Mouse (Mus musculus): ENCODE measurements around the gene Arf5. TPM values are rescaled to one million over a fixed set of nuclear protein-coding genes. Genes with fewer than 3 reads are reported as not detected.

Arf5 gene
- 100 to 1,000 TPM; 233 to 249 (median 241) TPM for total RNA-seq (2022)

DNA sequence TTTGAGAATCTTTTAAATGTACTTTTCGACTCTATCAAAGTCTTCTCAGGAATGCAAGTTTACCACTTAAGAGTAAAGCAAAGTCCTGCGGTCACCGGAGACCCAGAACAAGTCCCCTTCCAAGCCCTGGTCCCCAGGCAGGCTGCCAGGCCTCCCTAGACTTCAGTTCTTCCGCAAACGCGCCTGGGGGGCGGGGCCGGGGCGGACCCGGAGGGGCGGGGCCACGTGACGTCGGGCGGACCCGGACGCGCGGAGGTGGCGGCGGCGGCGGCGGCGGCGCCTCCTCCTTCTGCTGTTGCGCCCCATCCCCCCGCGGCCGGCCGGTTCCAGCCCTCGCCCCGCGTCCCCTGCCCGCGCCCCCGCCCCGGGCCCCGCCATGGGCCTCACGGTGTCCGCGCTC is at the start of gene Arf5:
TSS of gene Arf5 (plus strand) at position 248 of the 400 bp plus-strand sequence.
- DNase-seq (ENCODE audit: low spot score in 2 of 2), result peak; percentile 74 to 89

DNA sequence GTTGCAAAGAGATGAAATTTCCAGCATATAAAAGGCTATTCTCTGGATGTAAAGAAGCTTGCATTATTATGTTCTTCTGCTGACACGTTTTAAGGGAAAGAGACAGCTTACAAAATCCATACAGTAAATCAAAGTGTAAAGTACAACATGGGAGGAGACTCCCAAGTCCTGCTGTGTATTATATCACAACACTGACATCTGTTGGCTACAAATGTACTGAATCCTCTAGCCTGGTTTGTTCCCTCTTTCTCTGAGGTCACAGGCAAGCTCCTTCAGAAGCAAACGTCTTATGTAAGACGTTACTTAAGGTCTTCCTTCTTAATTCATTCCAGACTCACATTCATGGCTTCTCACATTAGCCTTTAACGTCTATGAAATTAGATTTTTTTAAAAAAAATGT is 41.4 kb upstream of the Arf5 start:
- DNase-seq (ENCODE audit: low spot score in 2 of 2), result no peak

DNA sequence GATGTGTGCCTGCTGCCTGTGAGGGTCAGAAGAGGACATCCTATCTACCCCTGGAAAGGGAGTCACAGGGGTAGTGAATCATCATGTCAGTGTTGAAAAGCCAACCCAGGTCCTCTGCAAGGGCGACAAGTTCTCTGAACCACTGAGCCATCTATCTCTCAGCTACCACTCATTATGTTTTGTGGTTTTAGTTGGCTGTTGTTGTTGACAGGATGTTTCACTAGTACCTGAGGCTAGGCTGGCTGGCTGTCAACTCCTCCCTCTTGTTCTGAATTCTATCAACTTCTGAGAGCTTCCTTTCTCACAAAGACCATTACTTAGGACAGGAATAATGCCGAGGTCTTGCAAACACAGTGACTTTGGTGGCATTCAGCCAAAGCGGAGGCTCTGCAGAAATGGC is 38.2 kb upstream of the Arf5 start:
- no peak for DNase-seq (ENCODE audit: low spot score in 2 of 2)

DNA sequence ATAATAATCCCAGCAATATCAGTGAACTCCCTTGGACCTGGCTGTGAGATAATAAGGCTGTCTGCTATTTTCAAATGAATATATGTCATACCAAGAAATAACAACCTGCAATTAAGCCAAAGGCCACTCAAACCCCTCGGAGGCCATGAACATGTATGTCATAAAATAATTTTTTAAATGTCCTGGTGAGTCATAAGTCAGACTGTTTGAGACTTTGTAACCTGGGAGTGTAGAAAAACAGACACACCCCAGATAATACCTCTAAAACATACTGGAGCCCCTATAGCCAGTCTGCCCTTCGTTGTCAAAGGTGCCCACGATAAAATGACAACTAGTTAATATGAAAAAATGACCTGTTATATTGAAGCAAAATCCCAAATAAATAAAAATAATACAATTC is 34.3 kb upstream of the Arf5 start:
- DNase-seq (ENCODE audit: low spot score in 2 of 2), result no peak

DNA sequence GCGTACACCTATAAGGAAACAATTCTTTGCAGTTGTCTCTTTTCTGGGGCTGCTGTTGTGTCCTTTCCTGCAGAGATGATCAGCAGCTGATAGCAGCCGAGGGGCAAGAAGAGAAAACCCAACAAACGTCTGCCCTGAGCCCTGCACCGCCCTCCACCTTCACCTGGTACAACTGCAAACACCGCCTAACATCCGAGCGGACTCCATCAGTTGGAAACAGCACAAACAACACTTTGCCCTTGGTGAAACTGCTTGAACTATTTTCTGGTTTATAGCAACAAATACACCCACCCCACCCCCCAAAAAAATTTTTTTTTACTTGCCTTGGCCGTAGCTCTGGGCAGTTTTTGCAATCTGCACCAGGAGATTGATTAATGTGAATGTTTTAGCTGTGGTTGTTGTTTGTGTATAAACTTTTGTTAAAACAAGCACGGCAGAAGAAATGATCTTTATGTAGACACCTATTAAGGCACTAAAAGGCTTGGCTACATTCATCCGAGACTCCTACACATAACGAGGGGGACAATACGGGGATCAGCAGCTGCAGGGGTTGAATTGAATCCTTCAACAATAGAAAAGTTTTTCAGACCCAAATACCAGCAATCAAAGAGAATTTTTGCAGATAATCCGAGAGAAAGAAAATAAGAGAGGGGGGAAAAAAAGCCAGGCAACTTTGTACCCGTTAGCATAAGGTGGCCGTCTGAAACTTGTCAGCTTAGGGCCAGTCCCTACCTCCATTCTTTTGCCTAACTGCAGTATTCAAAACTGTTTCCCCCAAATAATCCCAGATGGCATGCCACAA is 27.1 kb upstream of the Arf5 start:
- DNase-seq (ENCODE audit: low spot score in 2 of 2), result no peak

DNA sequence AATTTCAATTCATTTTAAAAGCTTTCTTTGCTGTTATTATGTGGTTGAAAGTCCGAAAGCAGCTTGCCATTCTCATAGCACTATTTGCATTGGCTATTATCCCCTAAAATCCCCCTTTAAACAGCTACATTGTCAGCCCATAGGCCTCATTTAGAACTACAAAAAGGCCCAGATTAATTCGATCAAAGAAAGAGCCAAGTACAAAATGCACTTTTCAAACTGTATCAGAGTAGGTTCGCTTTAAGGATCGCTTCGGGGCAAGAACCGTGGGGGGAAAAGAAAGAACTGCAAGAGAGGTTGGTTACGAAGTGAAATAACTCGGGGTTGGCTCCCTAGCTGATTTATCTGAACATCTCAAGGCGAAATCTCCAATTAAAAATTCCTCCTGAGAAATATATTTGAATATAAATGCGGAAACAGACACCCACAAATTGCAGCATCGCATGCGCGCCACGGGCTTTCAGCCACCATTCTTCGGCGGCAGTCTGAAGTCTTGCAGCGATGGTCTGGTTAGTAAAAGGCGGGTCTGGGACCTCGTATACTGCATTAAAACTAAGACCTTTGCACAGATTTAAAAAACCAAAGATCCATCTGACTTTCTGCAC is 26.4 kb upstream of the Arf5 start:
- DNase-seq (ENCODE audit: low spot score in 2 of 2), result no peak

DNA sequence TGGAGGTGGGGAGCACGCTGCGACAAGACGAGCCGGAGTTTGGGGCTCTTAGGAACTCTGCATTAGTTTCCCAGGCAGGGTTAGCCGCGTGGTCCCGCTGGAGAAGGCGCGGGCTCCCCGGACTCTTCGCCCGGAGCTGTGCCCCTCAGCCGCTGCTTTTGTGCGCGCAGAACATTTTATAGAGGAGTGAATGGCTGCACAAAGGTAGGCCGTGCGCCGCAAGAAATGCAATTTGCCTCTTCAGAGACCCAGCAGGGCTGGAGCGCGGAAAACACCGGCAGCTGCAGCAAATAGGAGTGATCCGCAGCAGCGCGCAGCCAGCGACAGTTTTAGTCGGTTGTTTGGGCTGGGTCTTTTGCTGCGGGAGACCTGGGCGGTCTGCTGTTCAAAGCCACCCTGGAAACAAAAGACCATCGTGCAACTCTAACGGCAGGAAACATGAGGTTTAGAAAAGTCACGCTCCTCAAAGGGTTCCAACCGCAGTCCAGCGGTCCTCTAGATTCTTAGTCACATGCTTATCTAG is 25.6 kb upstream of the Arf5 start, which contains the start of gene Zfp800:
TSS of gene Zfp800 (minus strand) at position 325 of the 523 bp plus-strand sequence.
- no peak for DNase-seq (ENCODE audit: low spot score in 2 of 2)

DNA sequence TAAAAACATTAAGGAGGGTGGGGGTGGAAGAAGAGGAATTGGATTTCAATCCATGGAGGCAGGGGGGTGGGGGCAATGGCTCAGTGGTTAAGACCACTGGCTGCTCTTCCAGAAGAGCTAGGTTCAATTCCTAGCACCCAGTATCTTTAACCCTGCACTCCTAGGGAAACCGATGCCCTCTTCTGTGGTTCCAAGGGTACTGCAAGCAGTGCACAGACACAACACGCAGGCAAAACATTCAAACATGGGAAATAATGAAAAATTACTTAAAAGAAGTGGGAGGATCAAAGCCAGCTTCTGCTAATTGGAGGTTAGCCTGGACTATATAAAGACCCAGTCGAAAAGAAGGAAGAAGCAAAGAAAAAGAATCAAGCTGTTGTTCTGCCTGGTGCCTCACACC is 24.6 kb upstream of the Arf5 start:
- DNase-seq (ENCODE audit: low spot score in 2 of 2), result no peak

DNA sequence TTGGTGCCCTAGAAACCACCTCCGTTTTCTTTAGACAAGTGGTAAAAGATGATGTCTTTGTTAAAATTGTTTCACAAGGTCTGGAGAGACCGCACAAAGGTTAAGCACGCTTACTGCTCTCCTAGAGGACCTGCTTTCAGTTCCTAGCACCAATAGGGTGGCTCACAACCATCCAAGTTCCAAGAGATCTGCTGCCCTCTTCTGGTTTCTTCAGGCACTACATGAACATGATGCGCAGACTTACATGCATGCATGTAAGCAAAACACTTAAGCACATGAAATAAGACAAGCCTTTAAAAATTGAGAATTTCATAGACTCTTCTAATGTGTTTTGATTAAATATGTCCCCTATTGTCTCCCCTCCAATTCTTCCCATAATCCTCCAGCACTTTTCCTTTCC is 23.6 kb upstream of the Arf5 start:
- no peak for DNase-seq (ENCODE audit: low spot score in 2 of 2)

DNA sequence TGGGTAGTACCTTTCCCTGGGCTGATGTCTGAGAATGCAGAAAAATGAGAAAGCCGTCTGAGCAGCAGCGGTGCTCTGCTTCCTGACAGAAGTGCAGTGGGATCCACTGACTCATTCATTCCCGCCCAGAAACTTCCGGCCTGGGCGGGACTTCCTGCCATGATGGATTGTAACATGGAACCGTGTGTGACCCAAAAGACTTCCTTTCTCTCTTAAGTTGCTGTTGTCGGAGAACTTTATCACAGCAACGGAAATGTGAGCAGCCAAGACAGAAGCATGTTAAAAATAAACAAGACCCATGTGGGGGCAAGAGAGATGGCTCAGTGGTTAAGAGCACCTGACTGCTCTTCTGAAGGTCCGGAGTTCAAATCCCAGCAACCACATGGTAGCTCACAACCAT is 13.3 kb upstream of the Arf5 start:
- DNase-seq (ENCODE audit: low spot score in 2 of 2), result no peak

DNA sequence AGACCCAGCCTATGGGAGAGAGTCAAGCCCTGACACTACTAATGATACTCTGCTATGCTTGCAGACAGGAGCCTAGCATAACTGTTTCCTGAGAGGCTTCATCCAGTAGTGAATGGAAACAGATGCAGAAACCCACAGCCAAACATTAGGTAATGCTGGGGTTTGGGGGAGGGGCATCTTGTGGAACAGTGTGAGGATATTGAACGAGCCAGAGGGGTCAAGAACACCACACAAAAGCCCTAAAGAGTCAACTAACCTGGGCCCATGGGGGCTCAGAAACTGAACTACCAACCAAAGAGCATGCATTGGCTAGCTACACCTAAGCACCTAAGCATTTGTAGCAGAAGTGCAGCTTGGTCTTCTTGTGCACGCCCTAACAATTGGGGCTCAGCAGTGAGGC is 12.1 kb upstream of the Arf5 start:
- DNase-seq (ENCODE audit: low spot score in 2 of 2), result no peak

DNA sequence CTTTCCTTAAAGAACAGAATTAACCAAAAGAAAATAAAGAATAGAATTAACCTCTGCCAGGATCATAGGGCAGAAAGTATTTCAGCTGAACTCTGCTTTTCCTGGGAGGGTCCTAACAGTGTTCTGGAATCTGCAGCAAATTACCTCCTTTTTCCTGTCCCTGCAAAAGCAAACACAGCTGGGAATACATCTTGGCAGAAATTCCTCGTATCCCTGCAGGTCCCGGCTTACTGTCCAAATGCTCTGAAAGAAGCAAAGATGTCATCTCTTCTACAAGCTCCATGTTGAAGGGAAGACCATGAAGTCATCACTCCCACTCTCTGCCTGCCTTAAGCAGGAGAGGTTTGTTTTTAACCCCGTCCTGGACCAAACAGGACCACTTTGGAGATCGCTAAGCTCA is 6.4 kb upstream of the Arf5 start:
- no peak for DNase-seq (ENCODE audit: low spot score in 2 of 2)

DNA sequence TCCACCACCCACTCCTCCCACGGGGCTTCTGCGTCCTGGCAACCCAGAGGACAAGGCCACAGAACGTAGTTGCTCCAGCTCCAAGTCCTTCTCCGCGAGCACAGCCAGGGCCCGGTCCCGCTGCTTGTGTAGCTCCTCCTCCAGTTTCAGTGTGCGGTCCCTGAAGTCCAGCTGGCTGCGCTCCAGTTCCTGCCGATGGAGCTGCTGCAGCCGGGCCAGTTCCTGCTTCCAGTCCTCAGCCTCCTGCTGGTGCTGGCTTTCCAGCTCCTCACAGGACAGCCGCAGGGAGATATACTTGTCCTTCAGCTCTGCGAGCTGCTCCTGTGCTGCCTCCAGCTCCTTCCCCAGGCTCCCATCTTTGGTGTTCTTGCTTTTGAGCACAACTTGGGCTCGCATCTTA is 4.9 kb upstream of the Arf5 start:
- peak; percentile 66 to 75 for DNase-seq (ENCODE audit: low spot score in 2 of 2)

DNA sequence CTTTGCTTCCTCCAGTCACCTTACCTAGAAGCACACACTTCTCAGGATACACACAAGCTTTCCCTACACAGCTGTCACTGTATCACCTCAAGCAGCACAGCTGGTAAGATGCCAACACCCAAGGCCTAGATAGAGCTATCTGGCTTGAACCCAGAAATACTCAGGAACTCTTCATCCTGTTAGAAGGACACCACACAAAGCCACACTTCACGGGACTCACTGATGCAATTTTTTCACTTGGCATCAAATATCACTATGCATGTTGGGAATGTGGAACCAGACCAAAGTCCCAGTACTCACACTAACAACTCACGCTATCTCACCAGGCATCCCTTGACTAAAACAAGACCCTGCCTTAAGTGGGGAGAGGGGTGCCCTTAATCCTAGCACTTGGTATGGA is 3.7 kb upstream of the Arf5 start:
- no peak for DNase-seq (ENCODE audit: low spot score in 2 of 2)

DNA sequence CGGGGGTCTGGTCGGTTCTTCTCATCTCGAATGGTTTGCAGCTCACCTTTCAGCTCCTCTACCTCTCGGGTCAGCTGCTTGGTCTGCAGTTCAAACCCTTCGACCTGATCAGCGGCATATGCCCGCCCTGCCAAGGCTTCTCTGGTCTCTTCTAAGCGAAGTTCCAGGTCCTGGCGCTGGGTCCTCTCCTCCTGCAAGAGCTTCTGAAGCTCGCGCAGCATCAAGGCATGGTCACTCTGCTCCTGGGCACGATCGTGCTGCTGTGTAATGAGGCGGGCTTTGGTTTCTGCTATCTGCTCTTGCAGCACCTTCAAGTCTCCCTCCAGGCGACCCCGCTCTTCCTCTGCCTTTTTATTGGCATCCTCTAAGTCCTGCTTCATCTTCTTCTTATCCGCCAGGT is 3.0 kb upstream of the Arf5 start:
- DNase-seq (ENCODE audit: low spot score in 2 of 2), result peak in 1 of 2 experiments; percentile 5

DNA sequence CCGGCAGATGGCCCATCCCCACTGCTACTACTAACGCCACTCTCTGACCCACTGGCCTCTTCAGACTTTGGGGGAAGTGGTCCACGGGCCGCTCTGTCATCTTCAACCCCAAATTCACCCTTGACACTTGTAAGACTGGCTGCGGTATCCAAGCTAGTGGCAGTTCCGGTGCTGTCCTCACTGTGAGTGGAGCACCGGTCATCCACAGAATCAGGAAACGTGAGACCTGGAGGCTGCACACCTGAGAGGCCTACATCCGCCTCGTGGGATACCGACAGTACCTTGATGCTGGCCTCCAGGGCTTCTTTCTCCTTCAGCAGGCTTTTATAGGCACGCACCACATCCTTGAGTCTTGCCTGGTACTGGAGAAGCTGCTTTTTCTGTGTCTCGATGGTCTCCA is 2.5 kb upstream of the Arf5 start:
- DNase-seq (ENCODE audit: low spot score in 2 of 2), result peak in 1 of 2 experiments; percentile 5

DNA sequence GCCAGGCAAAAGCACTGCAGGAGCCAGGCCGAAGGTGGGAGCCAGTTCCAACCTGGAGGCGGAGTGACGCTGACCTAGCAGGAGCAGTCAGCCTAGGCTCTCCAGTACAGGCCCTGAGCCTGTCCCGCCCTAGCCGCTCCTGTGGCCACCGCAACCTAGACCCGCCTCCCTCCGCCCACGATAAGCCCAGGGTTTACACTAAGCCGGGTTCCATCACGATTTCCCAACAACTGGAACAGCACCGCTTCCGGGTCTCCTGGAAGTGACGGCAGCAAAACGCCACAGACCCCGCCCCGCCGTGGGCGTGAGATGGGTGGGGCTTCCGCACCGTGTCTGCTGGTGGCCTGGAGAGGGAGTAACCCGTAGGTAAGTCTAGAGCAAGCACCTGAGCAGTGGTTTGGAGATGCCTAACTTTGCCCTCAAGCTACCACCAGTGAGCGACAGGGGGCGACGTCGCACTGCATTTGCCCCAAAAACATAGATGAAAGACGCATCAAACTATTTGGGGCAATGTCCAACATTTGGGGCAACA is 1.8 kb upstream of the Arf5 start:
- peak; percentile 90 to 92 for DNase-seq (ENCODE audit: low spot score in 2 of 2)

DNA sequence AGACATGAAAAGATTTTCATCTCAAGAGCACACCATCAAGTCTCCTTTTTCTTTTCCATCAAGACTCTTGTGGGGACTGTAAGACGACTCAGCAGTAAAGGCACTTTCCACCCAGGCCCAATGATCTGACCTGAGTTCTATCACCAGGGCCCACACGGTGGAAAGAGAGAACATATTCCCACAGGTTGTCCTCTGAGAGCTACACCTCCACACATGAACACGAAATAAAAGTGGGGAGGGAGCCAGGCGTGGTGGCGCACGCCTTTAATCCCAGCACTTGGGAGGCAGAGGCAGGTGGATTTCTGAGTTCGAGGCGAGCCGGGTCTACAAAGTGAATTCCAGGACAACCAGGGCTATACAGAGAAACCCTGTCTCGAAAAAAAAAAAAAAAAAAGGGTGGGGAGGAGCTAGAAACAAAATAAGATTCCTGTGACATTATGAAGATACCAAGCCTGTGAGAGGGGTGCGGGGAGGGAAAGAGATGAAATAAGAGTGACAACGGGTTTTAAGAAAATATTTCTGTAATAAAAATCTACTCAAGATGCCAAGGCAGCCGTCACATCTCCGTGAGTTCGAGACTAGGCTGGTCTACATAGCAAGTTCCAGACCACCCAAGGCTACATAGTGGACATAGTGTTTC is 589 bp upstream of the Arf5 start:
- no peak for DNase-seq (ENCODE audit: low spot score in 2 of 2)

DNA sequence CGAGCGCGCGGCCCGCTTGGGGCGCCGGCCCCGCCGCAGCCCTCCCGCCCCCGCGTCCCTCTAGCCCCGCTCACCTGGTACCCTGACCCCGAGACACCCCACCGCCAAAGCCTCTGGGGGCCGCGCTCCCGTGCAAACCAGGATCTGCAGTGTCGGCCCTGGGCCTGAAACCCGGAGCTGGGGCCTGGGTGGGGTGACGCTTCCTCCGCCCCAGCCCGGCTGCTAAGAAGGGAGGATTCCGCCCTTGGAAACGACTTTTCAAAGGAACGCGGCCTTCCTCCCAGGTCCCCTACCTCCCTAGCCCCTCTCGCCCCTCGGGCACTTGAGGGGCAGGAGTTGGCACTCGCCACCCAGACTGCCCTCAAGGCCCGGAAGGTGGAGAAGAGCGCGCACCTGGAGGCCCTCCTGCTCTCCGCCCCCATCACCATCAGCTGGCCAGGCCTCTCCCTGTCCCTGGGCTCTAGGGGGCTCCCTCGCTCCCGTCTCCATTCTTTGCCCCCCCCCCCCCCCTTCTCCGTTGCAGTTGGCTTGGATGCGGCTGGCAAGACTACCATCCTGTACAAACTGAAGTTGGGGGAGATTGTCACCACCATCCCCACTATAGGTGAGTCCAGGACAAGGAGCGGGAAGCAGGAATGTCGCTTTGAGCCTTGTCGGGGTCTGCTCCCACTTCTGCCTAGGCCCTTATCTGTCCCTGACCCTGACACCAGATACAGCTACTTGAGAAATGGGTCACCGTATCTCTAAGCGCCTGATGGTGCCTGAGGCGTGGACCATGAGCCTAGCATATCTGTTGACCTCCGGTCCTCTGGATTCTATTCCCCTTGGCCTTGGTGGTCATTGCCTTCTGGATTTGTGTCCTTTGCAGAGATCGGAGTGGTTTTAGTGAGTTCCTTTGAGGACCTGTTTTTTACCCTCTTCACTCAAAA is 671 bp downstream of the Arf5 start:
- peak; percentile 33 to 43 for DNase-seq (ENCODE audit: low spot score in 2 of 2)

DNA sequence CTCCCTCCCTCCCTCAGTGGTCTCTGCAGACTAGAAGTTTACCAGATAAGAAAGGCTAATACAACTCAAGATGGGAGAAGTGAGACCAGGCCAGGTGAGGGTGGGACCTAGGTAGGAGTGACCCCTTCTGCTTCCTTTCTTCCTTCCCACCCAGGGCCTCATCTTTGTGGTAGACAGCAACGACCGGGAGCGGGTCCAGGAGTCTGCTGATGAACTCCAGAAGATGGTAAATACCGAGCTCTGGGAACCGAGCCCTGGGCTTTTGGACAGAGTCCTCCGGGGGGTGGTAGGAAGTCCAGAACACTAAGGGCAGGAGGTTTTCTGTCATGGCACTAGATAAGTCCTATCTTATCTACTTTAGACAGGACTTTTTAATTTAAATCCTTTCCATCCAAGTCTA is 1.7 kb downstream of the Arf5 start:
- DNase-seq (ENCODE audit: low spot score in 2 of 2), result no peak

Data from layer of hippocampus, adult 8-10 months (tissue).